Mouse (Mus musculus): ENCODE results near the gene Gmpr. TPM values are rescaled to one million over a fixed set of nuclear protein-coding genes. Genes with fewer than 3 reads are reported as not detected.

Gene Gmpr
- polyA plus RNA-seq, 1 experiment from 2014 or later: 200 TPM

GRCm38 (mm10) chr13:45583061-45583460 lies 75.8 kb downstream of the Gmpr start:
- Histone ChIP-seq H3K36me3 (ENCODE audit: control insufficient read depth, insufficient read depth, low read length) (no peaks in the 10 kb centered on the region), H3K9me3 (ENCODE audit: control insufficient read depth, low read length) (no peaks in the 10 kb centered on the region), H3K27me3 (replicated peaks; ENCODE audit: control insufficient read depth, insufficient read depth, low read length) (no peaks in the 10 kb centered on the region), H3K4me1 (replicated peaks; ENCODE audit: control insufficient read depth, insufficient read depth, low read length) (no peaks in the 10 kb centered on the region), H3K27ac (ENCODE audit: low read depth, low read length) (no peak overlapping the region), H3K4me2 (no peak overlapping the region), H3K4me3 (ENCODE audit: low read depth, low read length) (no peak overlapping the region), H3K9ac (ENCODE audit: low read depth, low read length) (no peak overlapping the region)
- DNase-seq (ENCODE audit: low spot score) (no peak), ATAC-seq (replicated peaks; ENCODE audit: low FRiP score) (no peak)
- WGBS: 83% methylated on average over 5 of the region's 5 CpGs

GRCm38 (mm10) chr13:45590898-45591297 lies 83.7 kb downstream of the Gmpr start:
- ATAC-seq (replicated peaks; ENCODE audit: low FRiP score) (no peak), DNase-seq (ENCODE audit: low spot score) (no peak)
- no peaks in the 10 kb centered on the region for H3K4me1 ChIP-seq (replicated peaks; ENCODE audit: control insufficient read depth, insufficient read depth, low read length)
- H3K27ac ChIP-seq (ENCODE audit: low read depth, low read length): no peak overlapping the region
- H3K27me3 ChIP-seq (replicated peaks; ENCODE audit: control insufficient read depth, insufficient read depth, low read length): no peaks in the 10 kb centered on the region
- H3K36me3 ChIP-seq (ENCODE audit: control insufficient read depth, insufficient read depth, low read length): no peaks in the 10 kb centered on the region
- H3K4me3 ChIP-seq (ENCODE audit: low read depth, low read length): no peak overlapping the region
- H3K4me2 ChIP-seq: no peak overlapping the region
- H3K9me3 ChIP-seq (ENCODE audit: control insufficient read depth, low read length): no peaks in the 10 kb centered on the region
- H3K9ac ChIP-seq (ENCODE audit: low read depth, low read length): no peak overlapping the region

DNA sequence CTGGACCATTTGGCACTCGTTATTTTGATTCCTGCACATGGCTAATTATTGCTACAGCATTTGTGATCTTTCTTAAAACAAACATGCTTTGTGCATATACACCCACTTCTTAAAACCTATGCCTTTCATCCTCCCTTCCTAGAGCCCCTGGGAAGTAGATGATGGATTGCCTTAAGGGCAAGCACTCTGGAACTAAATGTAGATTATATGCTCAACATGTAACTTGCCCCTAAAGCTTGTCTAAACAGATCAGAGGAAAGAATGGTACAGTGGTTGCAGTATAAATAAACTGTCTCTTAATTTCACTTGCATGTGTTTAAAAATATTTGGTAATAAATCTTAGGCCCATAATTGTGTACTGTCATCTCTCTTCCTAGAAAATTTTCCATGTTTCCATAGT lies 86.7 kb downstream of the Gmpr start:
- Histone ChIP-seq H3K9me3 (ENCODE audit: control insufficient read depth, low read length) (no peaks in the 10 kb centered on the region), H3K9ac (ENCODE audit: low read depth, low read length) (no peak overlapping the region), H3K36me3 (ENCODE audit: control insufficient read depth, insufficient read depth, low read length) (no peaks in the 10 kb centered on the region), H3K27ac (ENCODE audit: low read depth, low read length) (no peak overlapping the region), H3K4me2 (no peak overlapping the region), H3K4me1 (replicated peaks; ENCODE audit: control insufficient read depth, insufficient read depth, low read length) (no peaks in the 10 kb centered on the region), H3K27me3 (replicated peaks; ENCODE audit: control insufficient read depth, insufficient read depth, low read length) (no peaks in the 10 kb centered on the region), H3K4me3 (ENCODE audit: low read depth, low read length) (no peak overlapping the region)
- ATAC-seq (replicated peaks; ENCODE audit: low FRiP score) (no peak), DNase-seq (ENCODE audit: low spot score) (no peak)
- WGBS: 69% methylated on average over 1 of the region's 1 CpGs

GRCm38 (mm10) chr13:45595416-45595815 lies 88.2 kb downstream of the Gmpr start:
- Histone ChIP-seq H3K4me3 (ENCODE audit: low read depth, low read length) (no peak overlapping the region), H3K27me3 (replicated peaks; ENCODE audit: control insufficient read depth, insufficient read depth, low read length) (no peaks in the 10 kb centered on the region), H3K4me2 (no peak overlapping the region), H3K36me3 (ENCODE audit: control insufficient read depth, insufficient read depth, low read length) (no peaks in the 10 kb centered on the region), H3K9me3 (ENCODE audit: control insufficient read depth, low read length) (no peaks in the 10 kb centered on the region), H3K4me1 (replicated peaks; ENCODE audit: control insufficient read depth, insufficient read depth, low read length) (no peaks in the 10 kb centered on the region), H3K9ac (ENCODE audit: low read depth, low read length) (no peak overlapping the region), H3K27ac (ENCODE audit: low read depth, low read length) (no peak overlapping the region)
- DNase-seq (ENCODE audit: low spot score) (no peak), ATAC-seq (replicated peaks; ENCODE audit: low FRiP score) (no peak)
- 73% methylated on average over 7 of the region's 7 CpGs for WGBS

GRCm38 (mm10) chr13:45599831-45600230 lies 92.6 kb downstream of the Gmpr start:
- H3K27me3 ChIP-seq (replicated peaks; ENCODE audit: control insufficient read depth, insufficient read depth, low read length): no peaks in the 10 kb centered on the region
- WGBS: 83% methylated on average over 2 of the region's 2 CpGs

GRCm38 (mm10) chr13:45600443-45600842 lies 93.2 kb downstream of the Gmpr start:
- Histone ChIP-seq H3K4me2 (no peak overlapping the region), H3K27me3 (replicated peaks; ENCODE audit: control insufficient read depth, insufficient read depth, low read length) (no peaks in the 10 kb centered on the region), H3K9ac (ENCODE audit: low read depth, low read length) (no peak overlapping the region), H3K4me1 (replicated peaks; ENCODE audit: control insufficient read depth, insufficient read depth, low read length) (no peaks in the 10 kb centered on the region), H3K9me3 (ENCODE audit: control insufficient read depth, low read length) (no peaks in the 10 kb centered on the region), H3K27ac (ENCODE audit: low read depth, low read length) (no peak overlapping the region), H3K4me3 (ENCODE audit: low read depth, low read length) (no peak overlapping the region), H3K36me3 (ENCODE audit: control insufficient read depth, insufficient read depth, low read length) (no peaks in the 10 kb centered on the region)
- DNase-seq (ENCODE audit: low spot score): no peak
- 48% methylated on average over 6 of the region's 6 CpGs for WGBS
- no peak for ATAC-seq (replicated peaks; ENCODE audit: low FRiP score)

More at GRCm38 (mm10) chr13:45599831-45600230, 92.6 kb downstream of the Gmpr start:
- ATAC-seq (replicated peaks; ENCODE audit: low FRiP score): no peak
- Histone ChIP-seq H3K9me3 (ENCODE audit: control insufficient read depth, low read length) (no peaks in the 10 kb centered on the region), H3K9ac (ENCODE audit: low read depth, low read length) (no peak overlapping the region), H3K4me1 (replicated peaks; ENCODE audit: control insufficient read depth, insufficient read depth, low read length) (no peaks in the 10 kb centered on the region), H3K36me3 (ENCODE audit: control insufficient read depth, insufficient read depth, low read length) (no peaks in the 10 kb centered on the region), H3K27ac (ENCODE audit: low read depth, low read length) (no peak overlapping the region), H3K4me3 (ENCODE audit: low read depth, low read length) (no peak overlapping the region), H3K4me2 (no peak overlapping the region)
- no peak for DNase-seq (ENCODE audit: low spot score)

Other genes with a start within 250 kb of the Gmpr start
- gene Mylip, start 117.7 kb upstream of the Gmpr start, polyA plus RNA-seq (2014; fragmentation: Nextera tagmentation; extraction: Ambion mirVana): 3.1 and 4.4 TPM in 2 replicates

Data from liver, embryonic 11.5 days (tissue).